Mouse (Mus musculus): ENCODE data around the gene Abcg4. TPM values are rescaled to one million over a fixed set of nuclear protein-coding genes. Genes with fewer than 3 reads are reported as not detected.

The Abcg4 gene
- total and polyA plus RNA-seq, 3 experiments, result 0.23 to 1.1 (median 0.72) TPM

DNA sequence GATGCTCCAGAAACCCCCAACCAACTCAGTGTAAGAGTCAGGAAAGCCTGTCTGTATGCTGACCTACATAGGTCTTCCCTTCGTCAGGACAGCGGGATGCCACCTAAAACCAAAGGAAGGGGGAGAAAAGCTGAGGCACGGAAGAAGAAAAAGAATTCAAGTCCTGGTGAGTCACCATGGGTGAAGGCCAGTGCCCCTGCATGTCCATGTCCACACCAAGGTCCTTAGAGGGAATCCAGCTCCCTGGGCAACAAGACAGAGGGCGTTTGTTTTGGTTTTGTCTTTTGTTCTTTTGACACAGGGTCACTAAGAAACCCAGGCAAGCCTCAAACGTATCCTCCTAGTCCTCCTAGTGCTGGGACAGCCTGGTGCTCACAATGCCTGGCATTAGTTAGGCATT is 47.5 kb downstream of the Abcg4 start:
- Histone ChIP-seq H3K9me3 (replicated peaks; ENCODE audit: low read length) (no peaks in the 10 kb centered on the region), H3K4me1 (ENCODE audit: control insufficient read depth in 1 of 2, insufficient read depth in 2 of 2) (peaks cover 3 to 38% of the 10 kb centered on the region in 2 experiments; a peak in 3 of 4 replicates), H3K36me3 (replicated peaks in 1 of 2; ENCODE audit: control insufficient read depth in 1 of 2, insufficient read depth in 1 of 2, low read length in 1 of 2) (no peaks in the 10 kb centered on the region), H3K9ac (ENCODE audit: insufficient read depth, low read depth) (no peak overlapping the region), H3K27me3 (replicated peaks) (no peaks in the 10 kb centered on the region), H3K27ac (ENCODE audit: insufficient read depth, low read depth) (no peak overlapping the region), H3K4me2 (ENCODE audit: insufficient read depth, low read depth, poor library complexity, severe bottlenecking) (no peak overlapping the region), H3K4me3 (replicated peaks in 1 of 3; ENCODE audit: low read depth in 2 of 3, low read length in 2 of 3, poor library complexity in 1 of 3) (no peak overlapping the region), H3K79me2 (replicated peaks; ENCODE audit: control insufficient read depth, extremely low read depth, insufficient read depth, poor library complexity, severe bottlenecking) (no peaks in the 10 kb centered on the region)
- in situ Hi-C loops (cut with MboI; ENCODE audit: low pct_ligation_motif_present, low pct_unique_long_range_greater_than_20kb, low sequenced_read_pairs), result no loop called here
- no peak for TF ChIP-seq BHLHE40 (IDR thresholded peaks at IDR 0.05; ENCODE audit: low read depth, low read length)
- TF ChIP-seq ZKSCAN1 (IDR thresholded peaks at IDR 0.05; ENCODE audit: borderline replicate concordance, low read depth, low read length), result no peak
- no peak for TF ChIP-seq E2F4 (IDR thresholded peaks at IDR 0.05; ENCODE audit: insufficient replicate concordance, low read depth, low read length)
- no peak for TF ChIP-seq PAX5 (IDR thresholded peaks at IDR 0.05; ENCODE audit: low read length)
- TF ChIP-seq RCOR1 (conservative IDR thresholded peaks at IDR 0.05; ENCODE audit: low read depth, low read length), result no peak
- TF ChIP-seq POLR2A (IDR thresholded peaks at IDR 0.05; ENCODE audit: low read depth, low read length), result no peak
- no peak for TF ChIP-seq MYC (IDR thresholded peaks at IDR 0.05; ENCODE audit: low read depth, low read length)
- no peak for TF ChIP-seq HCFC1 (IDR thresholded peaks at IDR 0.05; ENCODE audit: low read depth, low read length)
- TF ChIP-seq MEF2A (IDR thresholded peaks at IDR 0.05; ENCODE audit: borderline replicate concordance, low read depth, low read length), result no peak
- no peak for TF ChIP-seq ZNF384 (IDR thresholded peaks at IDR 0.05; ENCODE audit: low read depth, low read length)
- no peak for TF ChIP-seq USF2 (conservative IDR thresholded peaks at IDR 0.05; ENCODE audit: low read depth, low read length)
- TF ChIP-seq JUN (IDR thresholded peaks at IDR 0.05; ENCODE audit: insufficient read depth, low read depth, low read length), result no peak
- TF ChIP-seq SIN3A (IDR thresholded peaks at IDR 0.05; ENCODE audit: low read length), result no peak
- TF ChIP-seq MAX (IDR thresholded peaks at IDR 0.05; ENCODE audit: low read length), result no peak
- TF ChIP-seq ETS1 (conservative IDR thresholded peaks at IDR 0.05; ENCODE audit: low read depth, low read length), result no peak
- no peak for TF ChIP-seq NELFE (IDR thresholded peaks at IDR 0.05; ENCODE audit: low read depth, low read length)
- no peak for TF ChIP-seq JUND (conservative IDR thresholded peaks at IDR 0.05; ENCODE audit: low read depth, low read length)
- dilution Hi-C loops (cut with MboI; ENCODE audit: extremely low pct_ligation_motif_present, extremely low pct_unique_long_range_greater_than_20kb, low sequenced_read_pairs), result no loop called here
- no peak for DNase-seq (ENCODE audit: extremely low read depth)

DNA sequence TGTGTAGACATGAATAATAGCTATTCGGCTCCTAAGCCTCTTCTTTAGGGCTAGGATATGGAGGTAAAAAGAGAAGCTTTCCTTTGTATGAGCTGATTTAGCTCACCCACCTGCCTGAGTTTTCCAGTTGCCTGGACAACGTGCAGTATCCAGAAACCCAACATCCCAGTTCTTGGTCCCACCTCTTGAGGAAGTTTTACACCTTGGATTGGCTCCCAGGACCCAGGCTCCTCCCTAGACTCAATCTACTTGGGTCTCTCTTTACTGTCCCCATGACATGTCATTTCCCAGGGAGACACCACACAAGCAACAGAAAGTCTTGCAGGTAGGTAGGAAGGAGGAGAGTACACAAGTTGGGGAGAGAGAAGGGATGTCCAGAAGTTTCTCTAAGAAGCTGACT is 48.0 kb downstream of the Abcg4 start, which contains the start of gene Ccdc153:
TSS of gene Ccdc153 (plus strand) at position 278 of the 400 bp plus-strand sequence.
- Histone ChIP-seq H3K4me2 (ENCODE audit: insufficient read depth, low read depth, poor library complexity, severe bottlenecking) (no peak within 1 kb of the TSS), H3K27ac (ENCODE audit: insufficient read depth, low read depth) (no peak within 1 kb of the TSS), H3K9ac (ENCODE audit: insufficient read depth, low read depth) (no peak within 1 kb of the TSS), H3K27me3 (replicated peaks) (no peaks in the 10 kb centered on the region), H3K9me3 (replicated peaks; ENCODE audit: low read length) (no peaks in the 10 kb centered on the region), H3K4me1 (ENCODE audit: control insufficient read depth in 1 of 2, insufficient read depth in 2 of 2) (peaks cover 6 to 43% of the 10 kb centered on the region in 2 experiments; a peak in 3 of 4 replicates), H3K36me3 (replicated peaks in 1 of 2; ENCODE audit: control insufficient read depth in 1 of 2, insufficient read depth in 1 of 2, low read length in 1 of 2) (no peaks in the 10 kb centered on the region), H3K79me2 (replicated peaks; ENCODE audit: control insufficient read depth, extremely low read depth, insufficient read depth, poor library complexity, severe bottlenecking) (no peaks in the 10 kb centered on the region), H3K4me3 (replicated peaks in 1 of 3; ENCODE audit: low read depth in 2 of 3, low read length in 2 of 3, poor library complexity in 1 of 3) (no peak within 1 kb of the TSS)
- in situ Hi-C loops (cut with MboI; ENCODE audit: low pct_ligation_motif_present, low pct_unique_long_range_greater_than_20kb, low sequenced_read_pairs), result no loop called here
- DNase-seq (ENCODE audit: extremely low read depth), result no peak
- no peak for TF ChIP-seq ZMIZ1 (IDR thresholded peaks at IDR 0.05; ENCODE audit: low read depth, low read length)
- TF ChIP-seq CHD2 (IDR thresholded peaks at IDR 0.05; ENCODE audit: low read length), result no peak
- no peak for TF ChIP-seq HCFC1 (IDR thresholded peaks at IDR 0.05; ENCODE audit: low read depth, low read length)
- TF ChIP-seq PAX5 (IDR thresholded peaks at IDR 0.05; ENCODE audit: low read length), result no peak
- no peak for TF ChIP-seq EP300 (IDR thresholded peaks at IDR 0.05; ENCODE audit: low read length)
- no peak for TF ChIP-seq ETS1 (conservative IDR thresholded peaks at IDR 0.05; ENCODE audit: low read depth, low read length)
- dilution Hi-C loops (cut with MboI; ENCODE audit: extremely low pct_ligation_motif_present, extremely low pct_unique_long_range_greater_than_20kb, low sequenced_read_pairs), result no loop called here

Measured in CH12.LX (cell line).